Mouse (Mus musculus) hindbrain, embryonic 15.5 days (tissue): Measurements from ENCODE around the gene Iqcf1. TPM values are rescaled to one million over a fixed set of nuclear protein-coding genes. Genes with fewer than 3 reads are reported as not detected.
"Not testable (repeated sequence)": the region's sequence is repeated elsewhere in the genome, so short reads cannot be mapped to it uniquely, and the experiment has no call there.

Source experiments
- ATAC-seq: fragments of 200-750 bp; cut with Nextera tagmentation; 2 replicates; pipeline ENCODE4 v1.8.0; 2017; ENCODE audit warnings: low read depth, moderate number of reproducible peaks, moderate TSS enrichment; ENCODE audit not compliant: low FRiP score
- H3K27ac ChIP-seq: fragments of 300-500 bp; sonication (generic); replicated peaks from 2 replicates; pipeline ENCODE4 v1.5.1; 2015; ENCODE audit warnings: mild to moderate bottlenecking, inconsistent platforms
- H3K27me3 ChIP-seq: fragments of 300-500 bp; sonication (generic); 2 replicates; pipeline ENCODE4 v1.6.1; 2015; ENCODE audit warnings: control low read depth, inconsistent platforms
- H3K36me3 ChIP-seq: fragments of 300-500 bp; sonication (generic); 2 replicates; pipeline ENCODE4 v1.6.1; 2015; ENCODE audit warnings: control low read depth, inconsistent platforms
- H3K4me1 ChIP-seq: fragments of 300-500 bp; sonication (generic); replicated peaks from 2 replicates; pipeline ENCODE4 v1.6.1; 2015; ENCODE audit warnings: control low read depth, inconsistent platforms
- H3K4me2 ChIP-seq: fragments of 300-500 bp; sonication (generic); 2 replicates; pipeline ENCODE4 v1.6.1; 2015; ENCODE audit warnings: moderate library complexity, mild to moderate bottlenecking, inconsistent platforms
- H3K4me3 ChIP-seq: fragments of 300-500 bp; sonication (generic); 2 replicates; pipeline ENCODE4 v1.5.1; 2015; ENCODE audit warnings: mild to moderate bottlenecking, inconsistent platforms
- H3K9ac ChIP-seq: fragments of 300-500 bp; sonication (generic); 2 replicates; pipeline ENCODE4 v1.6.1; 2015; ENCODE audit warnings: inconsistent platforms
- H3K9me3 ChIP-seq: fragments of 300-500 bp; sonication (generic); 2 replicates; pipeline ENCODE4 v1.6.1; 2016; ENCODE audit warnings: control low read depth, inconsistent platforms
- WGBS: fragments of 180-500 bp; shearing (Covaris S2); methylation state at CpG from one replicate; pipeline ENCODE4 v1.1.7; 2015; 5-methylcytosine and 5-hydroxymethylcytosine counted together
- polyA plus RNA-seq: library from polyadenylated mRNA; unstranded; fragments of >200 nt; fragmentation: Nextera tagmentation; extraction: Ambion mirVana; gene quantifications from 2 replicates; pipeline ENCODE4 v1.2.1, GENCODE M21; 2015

Iqcf1 gene
- polyA plus RNA-seq, 1 experiment from 2014 or later = not detected

DNA sequence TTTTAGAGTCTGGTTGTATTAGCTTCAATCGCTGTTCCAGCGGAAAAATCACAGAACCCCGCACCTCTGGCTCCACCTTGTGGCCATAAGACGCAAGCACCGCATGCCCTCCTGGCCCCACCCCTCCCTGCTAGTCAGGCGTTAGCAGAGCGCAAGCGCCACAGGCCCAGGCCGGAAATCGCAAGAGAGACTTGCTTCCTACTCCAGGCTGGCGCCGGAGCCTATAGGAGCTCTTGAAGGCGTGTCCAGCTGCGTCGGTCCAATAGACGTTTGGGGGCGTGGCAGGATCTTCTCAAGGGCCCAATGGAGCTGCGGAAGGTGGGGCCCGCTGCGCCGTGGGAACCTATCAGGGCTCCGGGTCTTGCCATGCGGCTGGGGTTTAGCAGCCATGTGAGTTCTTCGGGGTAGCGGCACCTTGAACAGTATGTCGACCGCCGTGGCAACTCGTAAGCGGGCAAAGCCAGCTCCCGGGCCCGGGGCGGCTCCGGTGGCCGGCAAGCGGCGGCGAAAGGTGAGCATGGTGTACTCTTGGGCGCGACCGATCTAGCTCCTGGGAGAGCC lies 22.8 kb upstream of the Iqcf1 start, which contains the start of gene Parp3:
TSS of gene Parp3 (minus strand) at position 26 of the 561 bp plus-strand sequence.
- Histone ChIP-seq H3K27me3 (no peaks in the 10 kb centered on the region), H3K4me1 (peaks cover 24% of the 10 kb centered on the region), H3K9ac (peak within 1 kb of the TSS; percentile 59), H3K4me3 (peak within 1 kb of the TSS; percentile 65), H3K36me3 (peaks cover 8% of the 10 kb centered on the region; the same call in 1 of the 2 replicates), H3K9me3 (no peaks in the 10 kb centered on the region), H3K27ac (peak within 1 kb of the TSS; percentile 50; the same call in 1 of the 2 replicates), H3K4me2 (peak within 1 kb of the TSS; percentile 77)
- WGBS = under 1% methylated on average over 41 of the region's 41 CpGs
- ATAC-seq = peak; percentile 99

DNA sequence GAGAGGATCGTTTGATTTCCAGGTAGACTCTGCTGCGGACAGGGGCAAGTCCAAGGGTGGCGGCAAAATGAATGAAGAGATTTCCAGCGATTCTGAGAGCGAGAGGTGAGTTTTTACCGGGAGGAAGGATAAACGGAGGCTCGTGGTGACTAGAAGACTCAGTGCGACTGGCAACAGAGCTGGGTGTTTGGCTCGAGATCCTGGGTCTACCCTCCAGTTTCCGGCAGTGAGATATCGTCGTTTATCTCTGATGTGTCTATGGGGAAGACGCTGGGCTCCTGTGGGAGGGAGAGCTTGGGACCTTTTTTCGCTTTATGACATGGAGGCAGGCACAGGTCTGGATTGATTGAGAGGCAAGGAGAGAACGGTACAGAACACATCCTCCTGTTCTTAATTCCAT lies 22.1 kb upstream of the Iqcf1 start:
- no peak overlapping the region for H3K27ac ChIP-seq
- H3K4me1 ChIP-seq = peaks cover 24% of the 10 kb centered on the region
- ATAC-seq = no peak
- H3K9me3 ChIP-seq = no peaks in the 10 kb centered on the region
- H3K9ac ChIP-seq = peak overlapping the region; percentile 59
- H3K4me2 ChIP-seq = peak overlapping the region; percentile 77
- peaks cover 10% of the 10 kb centered on the region for H3K36me3 ChIP-seq
- H3K4me3 ChIP-seq = peak overlapping the region; percentile 65
- H3K27me3 ChIP-seq = no peaks in the 10 kb centered on the region
- WGBS = 4% methylated on average over 16 of the region's 16 CpGs

DNA sequence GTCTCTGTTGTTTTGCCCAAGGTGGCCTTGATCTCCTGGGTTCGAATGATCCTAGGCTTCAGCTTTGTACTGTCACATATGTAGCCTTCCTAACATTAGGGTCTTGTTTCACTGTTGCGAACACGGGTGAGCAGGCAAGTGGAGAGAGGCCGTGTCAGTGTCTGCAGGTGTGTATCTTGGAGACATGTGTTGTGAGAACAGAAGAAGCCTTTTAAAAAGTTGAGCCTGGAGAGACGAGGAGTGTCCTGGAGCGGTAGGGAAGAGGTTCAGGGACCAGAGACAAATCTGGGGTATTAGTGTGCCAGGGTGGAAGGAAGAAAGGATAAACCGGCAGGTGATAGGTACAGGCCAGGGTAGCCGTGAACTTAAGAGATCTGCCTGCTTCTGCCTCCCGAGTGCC lies 21.7 kb upstream of the Iqcf1 start:
- Histone ChIP-seq H3K4me1 (peaks cover 24% of the 10 kb centered on the region), H3K4me2 (peak overlapping the region; percentile 77), H3K9me3 (no peaks in the 10 kb centered on the region), H3K27ac (no peak overlapping the region), H3K4me3 (peak overlapping the region; percentile 65), H3K9ac (peak overlapping the region; percentile 59; the same call in 1 of the 2 replicates), H3K36me3 (peaks cover 14% of the 10 kb centered on the region), H3K27me3 (no peaks in the 10 kb centered on the region)
- WGBS = 85% methylated on average over 9 of the region's 9 CpGs
- no peak for ATAC-seq

DNA sequence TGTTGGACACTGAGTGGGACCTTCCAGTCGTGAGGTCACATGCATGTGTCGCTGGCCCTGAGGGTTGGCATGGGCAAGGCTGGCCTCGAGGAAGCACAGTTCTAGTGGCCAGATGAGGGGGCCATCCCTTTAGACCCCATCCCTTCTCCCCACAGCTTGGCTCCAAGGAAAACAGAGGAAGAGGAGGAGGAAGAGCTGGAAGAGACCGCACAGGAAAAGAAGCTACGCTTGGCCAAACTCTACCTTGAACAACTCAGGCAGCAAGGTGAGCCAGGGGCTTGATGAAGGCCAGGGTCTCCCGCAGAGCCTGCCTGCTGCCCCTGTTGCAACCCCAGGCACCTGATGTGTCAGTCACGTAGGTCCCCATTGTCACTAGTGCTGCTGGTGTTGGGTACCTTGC lies 19.2 kb upstream of the Iqcf1 start:
- Histone ChIP-seq H3K27me3 (no peaks in the 10 kb centered on the region), H3K9ac (no peak overlapping the region), H3K4me1 (peaks cover 19% of the 10 kb centered on the region), H3K4me3 (no peak overlapping the region), H3K36me3 (peaks cover 32% of the 10 kb centered on the region), H3K27ac (no peak overlapping the region), H3K4me2 (no peak overlapping the region), H3K9me3 (no peaks in the 10 kb centered on the region)
- no peak for ATAC-seq
- 96% methylated on average over 7 of the region's 7 CpGs for WGBS

DNA sequence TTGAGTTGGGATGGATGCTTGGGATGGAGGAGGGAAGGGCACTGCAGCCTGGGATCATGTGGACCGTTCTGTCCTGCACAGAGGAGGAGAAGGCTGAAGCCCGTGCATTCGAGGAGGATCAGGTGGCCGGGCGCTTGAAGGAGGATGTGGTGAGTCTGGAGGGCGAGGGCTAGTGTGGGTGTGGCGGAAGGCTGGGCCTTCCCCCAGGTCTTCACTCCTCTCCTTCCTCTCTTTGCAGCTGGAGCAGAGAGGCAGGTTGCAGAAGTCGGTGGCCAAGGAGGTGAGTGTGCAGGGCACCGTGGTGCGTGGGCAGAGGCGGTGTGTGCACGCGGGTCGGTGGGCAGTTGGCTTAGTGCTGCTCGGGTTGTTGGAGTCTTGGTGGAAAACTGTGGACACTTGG lies 18.7 kb upstream of the Iqcf1 start:
- H3K9me3 ChIP-seq = no peaks in the 10 kb centered on the region
- no peak overlapping the region for H3K27ac ChIP-seq
- peaks cover 18% of the 10 kb centered on the region for H3K4me1 ChIP-seq
- H3K27me3 ChIP-seq = no peaks in the 10 kb centered on the region
- no peak for ATAC-seq
- peaks cover 35% of the 10 kb centered on the region for H3K36me3 ChIP-seq
- no peak overlapping the region for H3K4me2 ChIP-seq
- no peak overlapping the region for H3K4me3 ChIP-seq
- 97% methylated on average over 15 of the region's 15 CpGs for WGBS
- no peak overlapping the region for H3K9ac ChIP-seq

DNA sequence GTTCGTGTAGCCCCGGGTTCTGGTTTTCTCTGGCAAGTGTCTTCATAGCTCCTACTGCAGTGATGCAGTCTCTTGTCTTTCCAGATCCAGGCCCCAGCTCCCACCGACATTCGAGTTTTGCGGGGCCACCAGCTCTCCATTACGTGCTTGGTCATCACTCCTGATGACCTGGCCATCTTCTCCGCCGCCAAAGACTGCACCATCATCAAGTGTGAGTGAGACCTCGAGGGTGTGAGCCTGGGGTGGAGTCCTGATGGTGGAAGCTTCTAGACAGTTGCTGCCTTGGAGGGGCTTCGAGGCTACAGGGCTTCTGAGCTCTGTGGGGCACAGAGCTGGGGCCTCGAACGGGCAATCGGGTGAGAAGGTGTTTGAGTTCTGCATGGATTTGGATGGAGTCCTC lies 18.1 kb upstream of the Iqcf1 start:
- 92% methylated on average over 13 of the region's 13 CpGs for WGBS
- Histone ChIP-seq H3K4me2 (no peak overlapping the region), H3K4me1 (peaks cover 12% of the 10 kb centered on the region), H3K36me3 (peaks cover 37% of the 10 kb centered on the region), H3K9me3 (no peaks in the 10 kb centered on the region), H3K4me3 (no peak overlapping the region), H3K9ac (no peak overlapping the region), H3K27me3 (no peaks in the 10 kb centered on the region), H3K27ac (no peak overlapping the region)
- ATAC-seq = no peak

DNA sequence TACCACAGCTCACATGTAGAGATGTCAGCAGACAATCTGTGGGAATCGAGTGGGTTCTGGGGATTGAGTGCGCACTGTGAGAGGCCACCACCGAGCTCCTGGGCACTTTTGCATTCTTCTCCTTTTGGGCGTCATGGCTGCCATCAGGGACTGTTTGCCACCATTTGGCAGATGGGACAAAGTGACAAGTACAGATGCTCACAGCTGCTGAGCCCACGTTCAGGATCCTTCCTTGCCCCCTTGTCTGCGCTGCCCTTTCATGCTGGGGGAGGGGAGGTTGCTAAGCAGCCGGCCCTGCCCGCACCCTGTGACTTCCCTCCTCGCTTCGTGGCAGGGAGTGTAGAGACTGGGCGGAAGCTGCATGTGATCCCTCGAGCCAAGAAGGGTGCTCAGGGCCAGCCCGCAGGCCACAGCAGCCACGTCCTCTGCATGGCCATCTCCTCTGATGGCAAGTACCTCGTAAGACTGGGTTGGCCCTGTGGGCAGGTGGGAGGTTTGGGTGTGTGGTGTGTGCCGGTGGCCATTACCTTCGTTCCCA lies 17.1 kb upstream of the Iqcf1 start:
- WGBS = 84% methylated on average over 17 of the region's 17 CpGs
- H3K36me3 ChIP-seq = peaks cover 37% of the 10 kb centered on the region

DNA sequence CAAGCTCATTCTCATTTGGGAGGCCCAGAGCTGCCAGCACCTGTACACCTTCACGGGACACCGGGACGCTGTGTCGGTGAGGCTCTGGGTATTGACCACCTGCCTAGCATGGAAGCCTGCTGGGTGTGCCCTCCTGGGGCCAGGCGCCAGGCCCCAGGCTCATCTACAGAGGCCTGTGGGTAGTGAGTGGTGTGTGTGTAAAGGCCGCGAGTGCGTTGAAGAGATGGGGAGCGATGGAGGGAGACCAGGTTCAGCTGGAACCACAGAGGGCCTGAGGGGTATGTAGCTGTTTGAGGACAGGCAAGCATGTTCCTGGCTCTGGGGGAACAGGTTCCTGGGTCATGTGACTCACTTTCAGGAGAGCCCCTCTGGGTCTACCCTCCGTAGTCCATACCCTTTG lies 16.6 kb upstream of the Iqcf1 start:
- H3K27ac ChIP-seq = no peak overlapping the region
- peaks cover 37% of the 10 kb centered on the region for H3K36me3 ChIP-seq
- no peaks in the 10 kb centered on the region for H3K27me3 ChIP-seq
- WGBS = 96% methylated on average over 10 of the region's 10 CpGs
- H3K4me3 ChIP-seq = no peak overlapping the region
- peaks cover 6% of the 10 kb centered on the region for H3K4me1 ChIP-seq
- no peak overlapping the region for H3K9ac ChIP-seq
- no peak for ATAC-seq
- H3K9me3 ChIP-seq = no peaks in the 10 kb centered on the region
- H3K4me2 ChIP-seq = no peak overlapping the region

More for the DNA sequence above, 17.1 kb upstream of the Iqcf1 start:
- no peak overlapping the region for H3K27ac ChIP-seq
- no peak overlapping the region for H3K9ac ChIP-seq
- no peaks in the 10 kb centered on the region for H3K27me3 ChIP-seq
- H3K4me1 ChIP-seq = peaks cover 11% of the 10 kb centered on the region
- H3K4me2 ChIP-seq = no peak overlapping the region
- no peak overlapping the region for H3K4me3 ChIP-seq
- ATAC-seq = no peak
- no peaks in the 10 kb centered on the region for H3K9me3 ChIP-seq

DNA sequence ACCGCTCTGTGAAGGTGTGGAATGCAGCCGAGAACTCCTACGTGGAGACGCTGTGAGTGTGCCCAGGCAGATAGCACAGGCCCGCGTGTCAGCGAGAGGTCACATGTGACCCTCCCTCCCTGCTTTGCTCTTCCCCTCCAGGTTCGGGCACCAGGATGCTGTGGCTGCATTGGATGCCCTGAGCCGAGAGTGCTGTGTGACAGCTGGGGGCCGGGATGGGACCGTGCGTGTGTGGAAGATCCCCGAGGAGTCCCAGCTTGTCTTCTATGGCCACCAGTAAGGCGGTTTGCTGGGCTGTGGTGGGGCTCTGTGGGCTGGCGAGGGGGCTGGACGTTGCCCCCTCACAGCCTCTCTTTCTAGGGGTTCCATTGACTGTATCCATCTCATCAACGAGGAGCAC lies 16.2 kb upstream of the Iqcf1 start:
- Histone ChIP-seq H3K9ac (no peak overlapping the region), H3K36me3 (peaks cover 37% of the 10 kb centered on the region), H3K27me3 (no peaks in the 10 kb centered on the region), H3K27ac (no peak overlapping the region), H3K9me3 (no peaks in the 10 kb centered on the region), H3K4me1 (0 out of 2 replicates have a peak, but pooled peaks cover 1% of the 10 kb centered on the region), H3K4me2 (no peak overlapping the region), H3K4me3 (no peak overlapping the region)
- 95% methylated on average over 17 of the region's 17 CpGs for WGBS
- no peak for ATAC-seq

DNA sequence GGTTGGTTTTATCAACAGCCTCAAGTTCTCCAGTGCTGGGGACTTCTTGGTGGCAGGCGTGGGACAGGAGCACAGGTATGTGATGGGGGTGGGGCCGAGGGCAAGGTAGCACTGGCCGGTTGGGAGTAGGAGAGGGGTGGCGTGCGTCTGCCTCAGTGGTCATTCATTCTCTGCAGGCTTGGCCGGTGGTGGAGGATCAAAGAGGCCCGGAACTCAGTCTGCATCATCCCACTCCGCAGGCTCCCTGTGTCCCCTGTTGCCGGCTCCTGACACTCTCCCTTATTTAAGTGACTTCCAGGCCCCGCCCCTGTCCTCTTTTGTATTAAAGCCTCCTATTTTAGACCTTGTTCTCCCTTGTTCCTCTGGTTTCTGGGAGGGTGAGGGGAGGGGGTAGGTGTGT lies 14.7 kb upstream of the Iqcf1 start:
- no peak for ATAC-seq
- H3K9ac ChIP-seq = no peak overlapping the region
- H3K36me3 ChIP-seq = peaks cover 37% of the 10 kb centered on the region
- H3K27ac ChIP-seq = no peak overlapping the region
- no peaks in the 10 kb centered on the region for H3K9me3 ChIP-seq
- H3K27me3 ChIP-seq = no peaks in the 10 kb centered on the region
- H3K4me3 ChIP-seq = no peak overlapping the region
- WGBS = 75% methylated on average over 10 of the region's 10 CpGs
- no peaks in the 10 kb centered on the region for H3K4me1 ChIP-seq
- no peak overlapping the region for H3K4me2 ChIP-seq

DNA sequence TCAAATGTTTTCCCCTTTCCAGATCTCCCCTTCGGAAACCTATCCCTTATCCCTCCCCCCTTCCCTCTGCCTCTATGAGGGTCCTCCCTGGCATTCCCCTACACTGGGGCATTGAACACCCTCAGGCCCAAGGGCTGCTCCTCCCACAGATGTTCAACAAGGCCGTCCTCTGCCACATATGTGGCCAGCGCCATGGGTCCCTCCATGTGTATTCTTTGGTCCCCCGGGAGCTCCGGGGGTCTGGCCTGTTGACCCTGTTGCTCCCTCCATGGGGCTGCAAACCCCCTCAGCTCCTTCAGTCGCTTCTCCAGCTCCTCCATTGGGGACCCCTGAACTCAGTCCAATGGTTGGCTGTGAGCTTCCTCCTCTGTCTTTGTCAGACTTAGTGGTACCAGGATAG lies 12.2 kb upstream of the Iqcf1 start:
- not testable (repeated sequence) for H3K27me3 ChIP-seq, ATAC-seq, H3K9ac ChIP-seq, H3K4me2 ChIP-seq, H3K9me3 ChIP-seq, H3K27ac ChIP-seq, H3K4me1 ChIP-seq, H3K4me3 ChIP-seq
- H3K36me3 ChIP-seq = peaks cover 28% of the 10 kb centered on the region
- 87% methylated on average over 6 of the region's 6 CpGs for WGBS

DNA sequence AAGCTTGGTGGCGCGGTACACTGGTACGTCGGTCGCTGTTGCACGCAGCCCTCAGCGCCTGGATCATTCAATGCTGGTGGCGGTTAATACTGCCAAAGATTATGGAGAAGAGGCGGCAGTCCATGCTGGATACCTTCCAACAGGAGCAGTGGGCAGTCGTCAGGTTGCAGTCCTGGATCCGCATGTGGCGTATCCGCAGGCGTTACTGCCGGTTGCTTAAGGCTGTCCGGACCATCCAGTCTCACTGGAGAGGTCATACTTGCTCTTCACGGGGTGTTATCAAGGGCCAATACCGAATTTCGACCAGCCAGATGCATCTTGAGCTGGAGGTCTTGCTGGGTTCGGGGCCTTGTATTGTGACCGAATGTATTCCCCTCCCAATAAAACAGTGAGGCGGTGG lies 2.1 kb downstream of the Iqcf1 start:
- H3K36me3 ChIP-seq = no peaks in the 10 kb centered on the region
- no peaks in the 10 kb centered on the region for H3K4me1 ChIP-seq
- H3K4me3 ChIP-seq = no peak overlapping the region
- H3K27me3 ChIP-seq = no peaks in the 10 kb centered on the region
- no peaks in the 10 kb centered on the region for H3K9me3 ChIP-seq
- no peak overlapping the region for H3K9ac ChIP-seq
- H3K4me2 ChIP-seq = no peak overlapping the region
- H3K27ac ChIP-seq = no peak overlapping the region
- ATAC-seq = no peak
- WGBS = 87% methylated on average over 22 of the region's 22 CpGs

DNA sequence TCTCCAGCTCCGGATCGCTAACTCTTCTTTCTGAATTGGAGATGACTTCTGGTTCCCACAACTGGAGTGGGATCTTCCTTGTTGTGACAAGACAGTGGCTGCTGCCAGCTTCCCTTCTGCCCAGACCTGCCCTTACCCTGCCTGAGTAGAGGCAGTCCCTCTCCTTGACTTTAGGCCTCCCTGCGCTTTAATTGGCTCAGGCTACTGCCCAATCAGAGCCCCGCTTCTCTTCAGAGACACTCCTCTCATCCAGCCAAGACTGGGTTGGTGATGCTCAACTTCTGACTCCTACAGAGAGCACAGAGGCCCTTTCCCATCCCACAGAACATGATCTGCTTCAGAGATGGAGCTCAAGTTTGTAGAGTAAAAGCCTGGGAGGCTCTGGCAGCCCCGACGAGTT lies 4.5 kb downstream of the Iqcf1 start:
- Histone ChIP-seq H3K4me3 (no peak overlapping the region), H3K27ac (no peak overlapping the region), H3K9ac (no peak overlapping the region), H3K27me3 (no peaks in the 10 kb centered on the region), H3K36me3 (no peaks in the 10 kb centered on the region), H3K4me1 (no peaks in the 10 kb centered on the region), H3K4me2 (no peak overlapping the region), H3K9me3 (no peaks in the 10 kb centered on the region)
- WGBS = 76% methylated on average over 6 of the region's 6 CpGs
- ATAC-seq = no peak
